Mouse (Mus musculus) kidney, postnatal 10 days (tissue): Measurements from ENCODE around the gene Wbp2.

Source experiments
- DNase-seq: peaks from one replicate; pipeline ENCODE4 v3.0.0; 2021; ENCODE audit warnings: mixed read lengths

Wbp2 gene

GRCm38 (mm10) chr11:116088188-116088587 is 1.4 kb upstream of the Wbp2 start:
- DNase-seq = no peak

- DNase-seq = peak; percentile 95
These were observed 667 bp upstream of the Wbp2 start for GRCm38 (mm10) chr11:116087194-116088130.

GRCm38 (mm10) chr11:116084166-116084565 is 2.6 kb downstream of the Wbp2 start:
- no peak for DNase-seq

- no peak for DNase-seq
These were observed 3.6 kb downstream of the Wbp2 start for GRCm38 (mm10) chr11:116083096-116083672.

- DNase-seq = peak; percentile 78
These were observed 5.7 kb downstream of the Wbp2 start for GRCm38 (mm10) chr11:116081081-116081480.

GRCm38 (mm10) chr11:116079511-116079910 is 7.3 kb downstream of the Wbp2 start:
- no peak for DNase-seq

GRCm38 (mm10) chr11:116078676-116079320 is 8.0 kb downstream of the Wbp2 start:
- no peak for DNase-seq

- DNase-seq = peak; percentile 78
These were observed 8.6 kb downstream of the Wbp2 start for GRCm38 (mm10) chr11:116078221-116078620.

GRCm38 (mm10) chr11:116077446-116078204 is 9.2 kb downstream of the Wbp2 start, which contains the start of gene Unc13d:
Unc13d (minus strand) TSS chr11:116077961.
- no peak for DNase-seq

- DNase-seq = no peak
These were observed 10.0 kb downstream of the Wbp2 start for GRCm38 (mm10) chr11:116076836-116077235.

GRCm38 (mm10) chr11:116076266-116076540 is 10.6 kb downstream of the Wbp2 start:
- no peak for DNase-seq

GRCm38 (mm10) chr11:116075539-116076265 is 11.1 kb downstream of the Wbp2 start:
- DNase-seq = no peak

GRCm38 (mm10) chr11:116074436-116074991 is 12.3 kb downstream of the Wbp2 start:
- DNase-seq = no peak

GRCm38 (mm10) chr11:116072608-116073007 is 14.2 kb downstream of the Wbp2 start:
- DNase-seq = no peak

- peak; percentile 51 for DNase-seq
These were observed 15.3 kb downstream of the Wbp2 start for GRCm38 (mm10) chr11:116071510-116071909.

GRCm38 (mm10) chr11:116065345-116065744 is 21.4 kb downstream of the Wbp2 start:
- DNase-seq = no peak

GRCm38 (mm10) chr11:116064187-116064867 is 22.5 kb downstream of the Wbp2 start:
- DNase-seq = no peak

- DNase-seq = no peak
These were observed 23.2 kb downstream of the Wbp2 start for GRCm38 (mm10) chr11:116063562-116063961.

- DNase-seq = no peak
These were observed 24.3 kb downstream of the Wbp2 start for GRCm38 (mm10) chr11:116062521-116062920.

GRCm38 (mm10) chr11:116061641-116062415 is 25.0 kb downstream of the Wbp2 start:
- no peak for DNase-seq

- DNase-seq = no peak
These were observed 26.2 kb downstream of the Wbp2 start for GRCm38 (mm10) chr11:116060596-116060995.
